Mouse (Mus musculus): ENCODE data around the gene Pdpk1.

Pdpk1 gene

GRCm38 (mm10) chr17:24037844-24038243 lies 112.9 kb downstream of the Pdpk1 start, which contains the start of gene Prss27:
TSS of gene Prss27 (plus strand) at chr17:24038144.
- no peak for ATAC-seq (ENCODE audit: low TSS enrichment)

- ATAC-seq (ENCODE audit: low TSS enrichment) = no peak
These were observed 113.4 kb downstream of the Pdpk1 start for GRCm38 (mm10) chr17:24037360-24037759.

GRCm38 (mm10) chr17:24036954-24037353 lies 113.8 kb downstream of the Pdpk1 start:
- no peak for ATAC-seq (ENCODE audit: low TSS enrichment)

- ATAC-seq (ENCODE audit: low TSS enrichment) = no peak
These were observed 115.6 kb downstream of the Pdpk1 start for GRCm38 (mm10) chr17:24035087-24035486.

GRCm38 (mm10) chr17:24030551-24030950 lies 120.2 kb downstream of the Pdpk1 start:
- ATAC-seq (ENCODE audit: low TSS enrichment) = no peak

- peak; percentile 52; the same call in 1 of the 2 replicates for ATAC-seq (ENCODE audit: low TSS enrichment)
These were observed 121.2 kb downstream of the Pdpk1 start for GRCm38 (mm10) chr17:24029477-24029876.

All from frontal cortex, adult (tissue).